Mouse (Mus musculus): ENCODE data around the gene Ssh1. TPM values are rescaled to one million over a fixed set of nuclear protein-coding genes. Genes with fewer than 3 reads are reported as not detected.

The Ssh1 gene
- total RNA-seq, 2 experiments from 2014 or later: 30.9 to 31.9 TPM

GRCm38 (mm10) chr5:113999382-113999781 is 5.7 kb upstream of the Ssh1 start:
- no peak for ATAC-seq (replicated peaks; ENCODE audit: low FRiP score, poor library complexity, severe bottlenecking)

DNA sequence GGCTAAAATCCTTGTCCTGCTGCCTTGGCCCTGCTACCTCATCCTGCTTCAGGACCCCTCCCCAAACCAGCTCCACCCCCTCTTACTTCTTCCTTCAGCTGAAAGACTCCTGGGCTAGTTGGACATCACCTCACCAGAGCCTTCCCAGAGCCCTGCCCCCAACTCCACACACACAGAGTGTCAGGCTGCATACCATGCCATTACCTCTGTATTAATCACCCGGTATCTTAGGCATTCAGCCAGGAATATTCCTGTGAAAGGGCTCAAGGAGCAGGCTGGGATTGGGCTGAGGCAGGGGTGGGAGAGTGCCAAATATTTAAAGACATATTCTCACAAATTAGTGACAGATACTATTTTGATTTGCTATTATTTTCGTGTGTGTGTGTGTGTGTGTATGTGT is 2.8 kb upstream of the Ssh1 start:
- ATAC-seq (replicated peaks; ENCODE audit: low FRiP score, poor library complexity, severe bottlenecking): no peak

DNA sequence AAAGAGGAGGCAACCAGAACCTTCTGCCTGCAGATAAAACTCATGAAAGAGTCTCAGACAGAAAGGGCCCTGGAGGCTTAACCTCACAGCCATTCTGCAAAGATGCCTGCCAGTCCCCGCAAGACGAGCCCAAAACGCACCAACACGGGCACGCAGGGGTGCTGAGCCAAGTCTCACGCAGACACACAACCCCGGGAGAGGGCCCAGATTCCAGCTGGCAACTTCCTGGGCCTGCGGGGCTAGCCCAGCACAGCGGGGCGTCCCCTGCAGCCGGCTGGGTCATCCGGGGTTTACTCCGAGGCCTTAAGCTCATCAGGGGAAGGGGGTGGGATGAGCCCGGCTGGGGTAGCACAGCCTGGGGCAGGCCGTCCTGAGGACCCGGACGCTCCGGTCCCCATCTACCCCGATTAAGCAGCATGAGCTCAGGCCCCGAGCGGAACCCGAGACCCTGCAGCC is 635 bp downstream of the Ssh1 start:
- no peak for ATAC-seq (replicated peaks; ENCODE audit: low FRiP score, poor library complexity, severe bottlenecking)

DNA sequence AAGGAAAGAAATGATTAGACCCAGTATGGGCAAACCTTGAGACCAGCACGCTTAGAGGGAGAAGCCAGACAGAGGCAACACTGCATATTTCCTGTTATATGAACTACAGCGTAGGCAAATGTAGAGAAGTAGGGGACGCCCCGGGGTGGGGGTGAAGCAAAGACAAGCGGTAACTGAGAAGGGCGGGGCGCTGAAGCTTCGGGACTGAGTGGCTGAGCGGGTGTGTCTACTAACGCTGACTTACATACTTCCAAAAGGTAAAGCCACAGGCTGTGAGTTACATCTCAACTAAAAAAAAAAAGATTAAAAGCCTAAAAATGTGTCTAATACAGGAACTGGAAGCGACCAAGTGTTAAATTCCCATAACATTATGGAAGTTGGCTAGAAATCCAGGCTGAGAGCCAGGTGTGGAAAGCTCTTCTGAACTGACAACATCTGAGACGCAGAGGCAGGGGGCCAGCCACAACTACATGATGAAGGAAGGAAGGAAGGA is 1.3 kb downstream of the Ssh1 start:
- peak; percentile 52; the same call in 1 of the 2 replicates for ATAC-seq (replicated peaks; ENCODE audit: low FRiP score, poor library complexity, severe bottlenecking)

DNA sequence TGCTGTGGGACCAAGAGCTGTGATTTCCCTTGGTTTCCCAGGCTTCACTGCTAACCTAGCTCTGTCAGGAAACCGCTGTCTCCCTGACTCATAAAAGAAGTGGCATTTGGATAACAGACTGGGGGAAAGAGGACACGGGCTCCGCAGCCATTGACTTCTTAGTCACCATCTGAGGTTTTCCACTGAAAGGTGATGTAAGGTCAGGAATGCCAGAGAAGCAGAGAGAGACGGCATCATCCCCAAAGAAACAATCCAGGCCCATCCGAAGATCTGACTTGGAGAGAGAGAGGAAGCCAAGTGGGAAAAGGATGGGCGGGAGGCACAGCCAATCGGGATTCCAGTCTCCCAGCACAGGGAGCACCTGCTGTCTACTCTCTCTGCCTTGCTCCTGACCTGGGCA is 2.6 kb downstream of the Ssh1 start:
- no peak for ATAC-seq (replicated peaks; ENCODE audit: low FRiP score, poor library complexity, severe bottlenecking)

DNA sequence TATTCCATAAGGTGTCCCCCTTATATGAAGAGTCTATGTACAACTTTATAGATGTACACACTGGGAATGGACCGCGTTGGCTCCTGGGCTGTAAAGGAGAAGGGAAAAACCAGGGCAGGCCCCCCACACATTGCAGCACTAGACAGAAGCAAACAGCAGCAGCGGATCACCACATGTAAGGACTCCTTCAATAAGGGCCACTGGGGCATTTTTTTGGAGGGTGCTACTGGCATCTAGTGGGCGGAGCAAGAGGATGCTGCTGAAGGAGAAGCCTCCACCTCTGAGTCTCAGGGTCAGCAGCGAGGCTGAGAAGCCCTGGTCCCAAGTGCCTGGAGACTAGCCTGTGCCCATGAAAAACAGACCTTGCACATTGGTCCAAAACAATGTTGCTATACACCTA is 3.1 kb downstream of the Ssh1 start:
- ATAC-seq (replicated peaks; ENCODE audit: low FRiP score, poor library complexity, severe bottlenecking): peak; percentile 48; the same call in 1 of the 2 replicates

GRCm38 (mm10) chr5:113989437-113990024 is 4.2 kb downstream of the Ssh1 start:
- peak; percentile 84 for ATAC-seq (replicated peaks; ENCODE audit: low FRiP score, poor library complexity, severe bottlenecking)

- no peak for ATAC-seq (replicated peaks; ENCODE audit: low FRiP score, poor library complexity, severe bottlenecking)
Measured at GRCm38 (mm10) chr5:113986182-113986961, 7.3 kb downstream of the Ssh1 start.

- no peak for ATAC-seq (replicated peaks; ENCODE audit: low FRiP score, poor library complexity, severe bottlenecking)
Measured at GRCm38 (mm10) chr5:113985737-113986136, 8.0 kb downstream of the Ssh1 start.

DNA sequence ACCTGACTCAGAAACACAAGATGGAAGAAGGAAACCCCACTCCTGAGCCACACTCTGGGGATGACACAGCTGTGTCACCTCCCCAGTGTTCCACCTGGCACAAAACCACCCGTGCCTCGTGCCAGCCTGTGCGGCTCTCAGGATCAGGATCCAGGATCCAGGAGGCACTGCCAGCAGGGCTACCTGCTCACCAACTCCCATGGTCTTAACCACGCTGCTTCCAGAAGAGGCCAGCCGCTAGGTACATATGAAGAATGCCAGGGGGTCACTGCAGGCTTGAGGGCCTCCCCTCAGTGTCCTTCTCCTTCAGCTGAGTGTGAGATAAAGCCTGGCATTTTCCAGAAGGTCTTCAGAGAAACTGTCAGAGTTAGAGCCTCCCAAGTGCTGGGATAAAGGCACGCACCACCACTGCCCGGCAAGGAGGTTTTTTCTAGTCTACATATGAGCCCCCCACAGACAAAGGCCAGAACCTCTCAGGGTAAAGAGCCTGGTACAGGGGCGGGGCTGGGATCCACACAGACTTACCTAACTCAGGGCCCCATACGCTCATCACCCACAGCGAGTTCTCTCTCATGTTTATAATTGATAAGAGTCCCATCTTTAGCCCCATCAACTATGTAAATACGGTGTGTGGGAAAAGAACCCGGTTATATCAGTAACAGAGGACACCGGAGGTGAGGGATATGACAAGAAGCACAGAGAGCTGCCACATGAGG is 9.5 kb downstream of the Ssh1 start:
- ATAC-seq (replicated peaks; ENCODE audit: low FRiP score, poor library complexity, severe bottlenecking): peak; percentile 79

DNA sequence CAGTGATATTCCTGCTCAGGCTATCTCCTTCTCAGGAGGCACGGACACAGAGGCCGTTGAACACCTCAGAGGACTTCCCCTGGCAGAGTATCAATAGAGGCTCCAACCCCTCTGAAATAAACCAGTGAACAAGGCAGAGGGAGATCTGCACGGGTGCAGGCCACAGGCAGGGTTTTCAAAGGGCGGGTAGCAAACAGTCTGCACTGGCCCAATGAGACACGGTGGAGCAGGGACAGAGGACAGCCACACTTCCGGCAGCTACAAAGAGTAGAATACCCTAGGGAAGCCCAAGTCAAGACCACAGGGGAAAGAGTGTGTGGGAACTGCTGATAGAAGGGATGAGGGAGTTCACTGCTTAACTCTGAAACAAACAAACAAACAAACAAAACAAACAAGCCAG is 10.2 kb downstream of the Ssh1 start:
- ATAC-seq (replicated peaks; ENCODE audit: low FRiP score, poor library complexity, severe bottlenecking): no peak

DNA sequence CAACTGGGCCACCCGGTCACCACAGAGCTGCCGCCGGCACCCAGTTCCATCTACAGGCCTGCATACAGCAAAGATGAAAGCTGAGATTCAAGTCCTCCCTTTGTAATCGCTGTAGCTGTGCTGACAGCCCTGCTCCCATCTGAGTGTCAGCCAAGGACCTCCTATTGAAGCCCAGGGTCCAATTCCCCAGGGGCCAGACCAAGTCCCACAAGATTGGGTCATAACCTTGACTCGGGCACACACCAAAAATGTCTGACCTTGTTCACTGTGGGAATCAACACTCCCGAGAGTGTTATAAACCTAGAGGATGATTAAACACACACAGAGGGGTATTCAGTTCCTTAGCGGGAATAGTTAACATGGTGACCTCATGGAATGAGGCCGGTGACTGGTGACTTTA is 11.9 kb downstream of the Ssh1 start:
- ATAC-seq (replicated peaks; ENCODE audit: low FRiP score, poor library complexity, severe bottlenecking): no peak

- ATAC-seq (replicated peaks; ENCODE audit: low FRiP score, poor library complexity, severe bottlenecking): no peak
Measured at GRCm38 (mm10) chr5:113981171-113981570, 12.5 kb downstream of the Ssh1 start.

DNA sequence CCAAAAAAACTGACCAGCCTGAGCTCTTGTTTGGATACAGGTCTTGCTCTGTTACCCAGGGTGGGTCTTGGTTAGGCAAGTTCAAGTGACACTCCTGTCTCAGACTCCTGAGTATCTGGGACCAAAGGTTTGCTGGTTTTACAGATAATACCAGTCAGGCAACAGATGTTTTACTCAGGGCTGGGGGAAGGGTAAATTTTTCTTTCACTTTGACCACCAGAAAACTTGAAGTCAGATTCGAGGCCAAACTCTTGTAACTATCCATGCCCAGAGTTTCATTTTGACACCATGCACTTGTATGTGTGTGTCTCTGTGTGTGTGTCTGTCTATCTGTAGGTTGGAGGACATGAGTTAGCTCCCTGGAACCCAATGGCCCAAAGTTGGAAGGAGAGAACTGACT is 13.2 kb downstream of the Ssh1 start:
- peak; percentile 40 for ATAC-seq (replicated peaks; ENCODE audit: low FRiP score, poor library complexity, severe bottlenecking)

GRCm38 (mm10) chr5:113977309-113977708 is 16.4 kb downstream of the Ssh1 start:
- peak; percentile 71 for ATAC-seq (replicated peaks; ENCODE audit: low FRiP score, poor library complexity, severe bottlenecking)

DNA sequence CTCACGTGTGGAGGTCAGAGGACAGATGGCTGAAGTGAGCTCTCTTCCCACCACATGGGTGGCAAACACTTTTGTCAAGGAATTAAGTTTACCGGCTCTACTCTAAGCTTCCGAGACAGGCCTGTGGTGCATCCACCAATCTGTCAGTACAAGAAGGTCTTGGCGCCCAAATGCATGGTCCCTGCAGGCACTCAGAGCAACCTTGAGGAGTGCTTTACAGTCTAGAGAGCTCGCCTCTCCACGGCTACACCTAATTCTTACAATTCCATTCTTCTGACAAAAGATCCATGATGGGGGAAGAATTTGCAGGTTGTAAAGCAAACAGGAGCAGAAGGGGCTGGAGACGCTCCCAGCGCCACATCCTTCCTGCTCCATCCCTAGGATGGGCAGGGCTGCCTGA is 17.1 kb downstream of the Ssh1 start:
- ATAC-seq (replicated peaks; ENCODE audit: low FRiP score, poor library complexity, severe bottlenecking): no peak

GRCm38 (mm10) chr5:113975538-113976215 is 18.0 kb downstream of the Ssh1 start:
- ATAC-seq (replicated peaks; ENCODE audit: low FRiP score, poor library complexity, severe bottlenecking): no peak

DNA sequence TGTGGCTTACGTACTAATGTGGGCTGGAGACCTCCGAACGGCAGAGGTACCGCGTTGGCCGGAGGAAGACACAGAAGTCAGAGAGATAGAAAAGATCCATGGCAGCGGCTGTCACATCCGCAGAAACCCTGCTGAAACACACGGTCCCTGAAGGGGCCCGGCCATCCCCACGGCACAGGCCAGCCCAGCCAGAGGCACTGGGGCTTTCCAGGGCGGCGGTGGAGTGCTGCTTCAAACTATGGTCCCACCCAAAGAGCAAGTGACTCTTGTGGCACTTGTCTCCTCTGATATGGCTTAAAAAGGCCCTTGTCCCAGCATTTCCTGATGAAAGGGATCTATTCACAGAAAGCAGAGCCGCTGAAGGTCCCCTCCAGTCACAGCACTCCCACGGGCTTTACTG is 19.1 kb downstream of the Ssh1 start:
- ATAC-seq (replicated peaks; ENCODE audit: low FRiP score, poor library complexity, severe bottlenecking): no peak

GRCm38 (mm10) chr5:113973790-113974189 is 19.9 kb downstream of the Ssh1 start:
- ATAC-seq (replicated peaks; ENCODE audit: low FRiP score, poor library complexity, severe bottlenecking): peak; percentile 15
